Mouse (Mus musculus): ENCODE results near the gene Tinagl1.

Tinagl1 gene

GRCm38 (mm10) chr4:130175072-130175711 is at the start of gene Tinagl1:
Gene Tinagl1 (minus strand): TSS chr4:130175122.
- DNase-seq (ENCODE audit: low spot score in 2 of 2): no peak

DNA sequence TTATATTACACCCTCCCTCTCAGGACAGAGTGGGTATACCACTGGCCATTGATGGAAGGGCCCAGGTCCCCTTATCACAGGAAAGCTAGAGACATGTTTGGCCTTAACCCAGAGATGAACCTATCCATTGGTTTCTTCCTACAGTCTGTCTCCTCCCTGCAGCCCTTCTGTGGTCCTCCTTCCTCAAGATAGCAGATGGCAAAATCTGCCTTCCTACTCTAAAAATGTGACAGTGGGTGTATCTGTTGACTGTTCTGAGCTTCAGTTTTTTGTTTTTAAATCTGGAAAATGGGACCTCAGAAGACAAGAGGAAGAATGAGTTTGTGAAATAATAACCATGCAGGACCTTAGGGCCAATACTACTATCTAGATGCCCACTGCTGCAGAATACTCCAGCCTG is 49.1 kb upstream of the Tinagl1 start:
- no peak for DNase-seq (ENCODE audit: low spot score in 2 of 2)

GRCm38 (mm10) chr4:130222179-130222578 is 47.3 kb upstream of the Tinagl1 start, which contains the start of gene Gm853:
Gene Gm853 (minus strand): TSS chr4:130222401.
- no peak for DNase-seq (ENCODE audit: low spot score in 2 of 2)

GRCm38 (mm10) chr4:130220176-130220575 is 45.3 kb upstream of the Tinagl1 start:
- DNase-seq (ENCODE audit: low spot score in 2 of 2): no peak

DNA sequence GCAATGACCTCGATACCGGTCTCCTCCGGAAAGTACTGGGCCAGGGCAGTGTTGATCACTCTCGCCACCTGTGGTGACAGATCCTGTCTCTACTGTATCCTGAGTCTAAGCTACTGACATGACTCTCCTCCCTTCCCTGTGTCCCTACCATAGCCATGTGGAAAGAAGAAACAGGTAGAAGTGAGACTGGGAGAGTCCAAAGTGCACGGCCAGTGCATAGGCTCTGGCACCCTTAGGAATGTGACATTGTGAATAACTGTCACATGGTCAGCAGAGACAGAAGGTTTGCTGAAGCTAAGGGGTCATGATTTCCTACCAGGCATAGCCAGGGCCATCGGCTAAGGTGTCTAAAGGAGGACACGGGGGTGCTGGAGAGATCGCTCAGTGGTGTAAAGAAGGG is 40.5 kb upstream of the Tinagl1 start:
- DNase-seq (ENCODE audit: low spot score in 2 of 2): no peak

GRCm38 (mm10) chr4:130213857-130214256 is 38.9 kb upstream of the Tinagl1 start:
- no peak for DNase-seq (ENCODE audit: low spot score in 2 of 2)

DNA sequence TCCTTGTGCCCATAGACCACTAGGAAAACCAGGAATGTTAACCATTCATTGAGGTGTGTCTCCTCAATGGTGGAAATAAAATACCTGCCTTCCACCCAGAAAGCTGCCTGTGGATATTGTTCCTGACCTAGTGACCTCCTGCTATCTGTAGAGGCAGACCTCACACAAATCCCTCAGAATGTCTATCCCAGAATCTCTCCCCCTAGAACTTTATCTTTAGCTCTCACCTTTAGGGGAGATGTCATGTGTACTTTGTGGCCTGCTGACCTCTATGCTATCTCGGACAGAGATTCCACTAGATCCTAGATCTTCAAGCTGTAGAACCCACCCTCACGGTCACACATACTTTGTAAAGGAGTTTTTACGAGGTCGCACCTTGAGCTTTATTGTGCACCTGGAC is 38.3 kb upstream of the Tinagl1 start:
- no peak for DNase-seq (ENCODE audit: low spot score in 2 of 2)

GRCm38 (mm10) chr4:130212421-130212820 is 37.5 kb upstream of the Tinagl1 start:
- no peak for DNase-seq (ENCODE audit: low spot score in 2 of 2)

DNA sequence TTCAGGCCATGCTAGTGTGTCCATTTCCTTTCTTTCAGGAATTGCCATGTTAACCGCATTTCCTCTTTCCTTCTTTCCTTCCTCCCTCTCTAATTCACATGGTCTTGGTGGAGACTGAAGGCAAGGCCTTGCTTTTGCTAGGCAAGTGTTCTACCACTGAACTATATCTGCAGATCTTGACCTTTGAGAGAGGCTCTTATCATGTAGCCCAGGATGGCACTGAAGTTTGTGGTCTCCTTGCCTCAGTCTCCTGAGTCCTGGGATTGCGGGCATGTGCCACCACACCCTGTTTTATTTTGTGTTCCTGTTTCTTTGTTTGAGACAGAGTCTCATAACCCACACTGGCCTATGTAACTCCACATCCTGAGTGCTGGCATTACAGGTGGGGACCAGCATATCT is 36.9 kb upstream of the Tinagl1 start:
- no peak for DNase-seq (ENCODE audit: low spot score in 2 of 2)

DNA sequence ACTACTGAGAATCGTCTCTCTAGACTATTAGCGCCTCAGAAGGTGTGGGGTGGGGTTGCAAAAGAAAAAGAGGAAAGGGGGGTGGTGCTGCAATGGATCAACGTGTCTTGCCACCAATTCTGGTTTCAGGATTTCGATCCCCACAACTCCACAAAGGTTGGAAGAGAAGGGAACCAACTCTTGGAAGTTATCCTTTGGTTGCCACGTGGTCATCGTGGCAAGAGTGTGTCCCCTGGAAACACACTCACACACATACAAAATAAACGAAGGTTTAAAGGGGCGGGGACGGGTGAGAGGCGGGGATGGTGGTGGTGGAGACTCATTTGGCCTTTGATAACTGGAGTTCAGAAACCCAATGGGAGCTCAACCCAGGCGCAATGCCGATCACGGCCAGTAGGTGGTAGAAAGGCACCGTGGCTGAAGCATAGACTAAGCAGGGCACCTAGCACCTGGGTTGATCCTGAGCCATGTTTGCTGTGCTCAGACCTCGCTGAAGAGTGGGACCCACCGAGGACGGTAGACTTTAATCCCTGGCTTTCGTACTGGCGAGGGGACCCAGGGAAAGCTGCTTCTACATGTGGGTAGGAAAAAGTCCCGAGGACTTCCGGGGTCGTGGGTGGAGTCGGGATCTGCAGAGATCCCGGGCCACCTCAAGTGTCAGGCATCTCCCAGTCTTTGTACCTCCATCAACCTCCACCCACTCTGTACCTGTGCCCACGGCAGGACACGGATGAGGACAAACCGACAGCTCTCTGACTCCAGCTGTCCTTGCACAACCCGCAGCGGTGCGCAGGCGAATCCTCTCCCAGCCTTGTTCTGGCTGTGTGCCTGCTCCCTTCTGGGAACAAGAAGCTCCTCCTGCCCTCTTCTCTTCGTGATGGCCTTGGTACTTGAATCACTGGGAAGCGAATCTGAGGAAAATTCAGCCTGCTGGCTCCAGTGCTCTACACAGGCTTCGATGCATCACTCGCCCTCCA is 24.1 kb upstream of the Tinagl1 start:
- DNase-seq (ENCODE audit: low spot score in 2 of 2): peak; percentile 75 to 97

DNA sequence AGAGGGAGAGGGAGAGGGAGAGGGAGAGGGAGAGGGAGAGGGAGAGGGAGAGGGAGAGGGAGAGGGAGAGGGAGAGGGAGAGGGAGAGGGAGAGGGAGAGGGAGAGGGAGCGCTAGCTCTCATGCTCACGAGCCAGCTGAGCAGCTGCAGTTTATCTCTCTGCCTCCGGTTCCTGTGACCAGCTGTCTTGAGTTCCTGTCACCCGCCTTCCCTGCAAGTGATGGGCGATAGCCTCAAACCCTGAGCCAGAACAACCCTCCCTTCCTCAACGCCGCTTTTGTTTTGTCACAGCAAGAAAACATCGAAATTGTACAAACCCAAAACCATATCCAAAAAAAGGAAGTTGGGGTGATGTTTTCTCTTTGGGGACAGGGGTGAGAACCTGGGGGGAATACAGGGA is 21.6 kb upstream of the Tinagl1 start:
- no peak for DNase-seq (ENCODE audit: low spot score in 2 of 2)

- DNase-seq (ENCODE audit: low spot score in 2 of 2): no peak
These were observed 21.0 kb upstream of the Tinagl1 start for GRCm38 (mm10) chr4:130195924-130196323.

- no peak for DNase-seq (ENCODE audit: low spot score in 2 of 2)
These were observed 17.3 kb upstream of the Tinagl1 start for GRCm38 (mm10) chr4:130192266-130192665.

DNA sequence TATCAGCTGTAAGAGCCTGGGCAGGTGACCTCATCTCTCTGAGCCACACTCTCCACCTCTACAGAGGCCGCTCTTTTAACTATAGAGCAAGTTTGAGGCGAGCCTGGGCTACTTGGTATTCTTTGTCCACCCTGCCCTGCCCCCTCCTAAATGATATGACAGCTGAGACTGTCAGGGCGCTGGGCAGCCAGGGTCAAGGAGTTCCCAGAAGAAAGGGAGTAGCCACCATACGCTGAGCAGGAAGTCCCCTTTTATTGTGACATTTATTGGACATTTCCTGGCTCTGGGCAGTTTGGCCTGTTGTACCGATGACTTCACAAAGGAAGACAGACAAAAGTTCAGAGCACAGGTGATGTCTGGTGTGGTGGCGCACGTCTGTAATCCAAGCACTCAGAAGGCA is 14.7 kb upstream of the Tinagl1 start:
- DNase-seq (ENCODE audit: low spot score in 2 of 2): no peak

DNA sequence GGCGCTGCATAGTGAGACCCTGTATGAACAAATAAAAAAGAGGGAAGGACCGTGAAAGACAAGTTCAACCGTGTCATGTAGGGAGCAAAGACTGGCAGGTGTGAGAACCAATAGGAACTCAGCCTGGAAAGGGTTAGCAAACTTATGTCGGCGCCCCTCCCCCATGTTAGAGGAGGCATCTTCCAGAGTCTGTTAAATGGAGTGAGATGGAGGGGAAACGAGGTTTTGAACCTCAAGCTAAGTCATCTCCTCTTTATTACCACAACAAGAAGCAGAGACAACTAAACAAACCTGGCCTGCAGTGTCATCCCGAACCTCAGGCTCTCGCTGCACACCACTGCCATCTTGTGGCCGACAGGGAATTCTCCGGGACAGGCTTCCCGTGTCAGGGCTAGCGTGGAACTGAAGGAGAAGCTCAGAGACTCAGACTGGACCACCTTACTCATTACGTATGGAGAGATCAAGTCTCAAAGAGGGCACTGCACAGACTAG is 13.9 kb upstream of the Tinagl1 start:
- peak; percentile 64 to 77 for DNase-seq (ENCODE audit: low spot score in 2 of 2)

GRCm38 (mm10) chr4:130186891-130187290 is 12.0 kb upstream of the Tinagl1 start:
- no peak for DNase-seq (ENCODE audit: low spot score in 2 of 2)

- DNase-seq (ENCODE audit: low spot score in 2 of 2): no peak
These were observed 11.5 kb upstream of the Tinagl1 start for GRCm38 (mm10) chr4:130186450-130186849.

GRCm38 (mm10) chr4:130183879-130184278 is 9.0 kb upstream of the Tinagl1 start:
- DNase-seq (ENCODE audit: low spot score in 2 of 2): no peak

- no peak for DNase-seq (ENCODE audit: low spot score in 2 of 2)
These were observed 8.1 kb upstream of the Tinagl1 start for GRCm38 (mm10) chr4:130183023-130183422.

GRCm38 (mm10) chr4:130181886-130182285 is 7.0 kb upstream of the Tinagl1 start:
- no peak for DNase-seq (ENCODE audit: low spot score in 2 of 2)

DNA sequence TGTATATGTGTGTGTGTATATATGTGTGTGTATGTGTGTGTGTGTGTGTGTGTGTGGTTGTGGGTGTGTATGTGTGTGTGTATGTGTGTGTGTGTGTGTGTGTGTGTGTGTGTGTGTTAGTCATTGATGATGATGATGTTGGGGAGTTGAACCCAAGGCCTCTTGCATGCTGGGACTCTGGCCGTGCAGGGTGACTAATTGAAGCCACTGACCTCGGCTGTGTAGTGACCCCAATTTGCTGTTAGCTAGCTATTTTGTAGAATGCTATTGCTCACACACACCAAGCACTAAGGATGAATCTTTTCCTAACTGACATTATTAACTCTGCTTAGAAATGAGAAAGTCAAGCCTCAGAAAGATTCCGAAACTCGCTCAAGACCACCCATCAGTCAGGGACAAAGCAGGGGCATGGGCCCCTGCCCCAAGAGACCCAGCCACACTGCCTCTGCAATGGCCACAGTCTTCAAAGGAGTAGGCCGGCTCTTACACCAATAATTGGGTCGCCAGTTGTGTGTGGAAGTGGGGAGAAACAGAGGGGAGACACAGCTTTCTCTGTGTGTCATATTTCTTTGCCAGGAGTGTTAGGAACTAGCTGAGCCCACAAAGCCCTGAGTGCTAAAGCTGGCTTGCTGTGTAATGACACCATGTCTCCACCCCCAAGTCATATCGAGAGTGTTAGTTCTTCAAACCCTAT is 6.1 kb upstream of the Tinagl1 start:
- DNase-seq (ENCODE audit: low spot score in 2 of 2): no peak

GRCm38 (mm10) chr4:130179876-130180275 is 5.0 kb upstream of the Tinagl1 start:
- no peak for DNase-seq (ENCODE audit: low spot score in 2 of 2)

Data from urinary bladder, adult 18-20 months (tissue).